Mouse (Mus musculus): ENCODE data around the gene Clca2. TPM values are rescaled to one million over a fixed set of nuclear protein-coding genes. Genes with fewer than 3 reads are reported as not detected.

The Clca2 gene
- total and polyA plus RNA-seq, 2 experiments from 2014 or later: not detected

DNA sequence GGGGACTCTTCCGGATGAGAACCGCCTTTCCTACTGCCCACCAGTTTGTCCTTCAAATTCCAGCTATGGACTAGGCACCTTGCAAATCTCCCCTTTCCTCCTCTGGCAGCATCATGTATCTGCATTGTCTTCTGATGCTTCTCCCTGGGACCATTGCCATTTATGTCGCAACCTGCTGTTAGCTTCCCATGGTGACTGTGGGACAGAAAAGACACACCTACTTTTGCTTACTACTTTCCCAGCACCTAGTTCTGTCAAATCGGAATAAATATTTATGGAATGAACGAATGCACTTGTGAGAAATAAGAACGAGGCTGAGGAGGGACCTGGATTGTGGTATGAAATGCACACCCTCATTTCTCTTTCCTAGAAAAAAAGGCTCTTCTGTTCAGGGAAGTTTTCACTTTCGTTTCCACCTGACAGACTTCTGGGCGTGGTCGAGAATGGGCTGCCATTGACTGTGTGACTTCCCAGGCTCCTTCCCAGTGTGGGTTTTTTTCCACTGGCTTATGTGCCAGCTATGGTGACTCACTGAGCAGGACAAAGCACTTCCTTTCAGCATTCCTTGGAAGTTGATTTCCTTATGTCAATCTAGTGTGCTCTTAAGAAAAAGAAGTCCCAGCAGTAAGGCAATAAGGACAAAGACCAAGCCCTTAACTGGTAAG lies 2.8 kb upstream of the Clca2 start:
- ATAC-seq (no peak), DNase-seq (ENCODE audit: low spot score) (no peak)
- WGBS: 82% methylated on average over 9 of the region's 9 CpGs
- H3K27me3 ChIP-seq (ENCODE audit: insufficient read depth, low read length): no peaks in the 10 kb centered on the region
- no peak overlapping the region for H3K4me2 ChIP-seq (ENCODE audit: low read depth, low read length)
- H3K27ac ChIP-seq: no peak overlapping the region
- H3K4me1 ChIP-seq (ENCODE audit: insufficient read depth, low read length): no peaks in the 10 kb centered on the region
- no peak overlapping the region for H3K4me3 ChIP-seq (ENCODE audit: low read length)
- no peak for TF ChIP-seq CTCF (IDR thresholded peaks at IDR 0.05; ENCODE audit: low read depth)
- no peaks in the 10 kb centered on the region for H3K9me3 ChIP-seq (ENCODE audit: low read length)
- no peak overlapping the region for H3K9ac ChIP-seq (replicated peaks; ENCODE audit: low read length)
- H3K36me3 ChIP-seq (ENCODE audit: insufficient read depth, low read length): no peaks in the 10 kb centered on the region

GRCm38 (mm10) chr3:145087857-145088598 lies 11.2 kb downstream of the Clca2 start:
- Histone ChIP-seq H3K9ac (replicated peaks; ENCODE audit: low read length) (no peak overlapping the region), H3K36me3 (ENCODE audit: insufficient read depth, low read length) (no peaks in the 10 kb centered on the region), H3K4me3 (ENCODE audit: low read length) (no peak overlapping the region), H3K4me2 (ENCODE audit: low read depth, low read length) (no peak overlapping the region), H3K4me1 (ENCODE audit: insufficient read depth, low read length) (no peaks in the 10 kb centered on the region), H3K27ac (no peak overlapping the region), H3K27me3 (ENCODE audit: insufficient read depth, low read length) (no peaks in the 10 kb centered on the region), H3K9me3 (ENCODE audit: low read length) (no peaks in the 10 kb centered on the region)
- TF ChIP-seq CTCF (IDR thresholded peaks at IDR 0.05; ENCODE audit: low read depth): no peak
- WGBS: 80% methylated on average over 8 of the region's 8 CpGs
- ATAC-seq (no peak), DNase-seq (ENCODE audit: low spot score) (no peak)

GRCm38 (mm10) chr3:145086180-145086579 lies 13.1 kb downstream of the Clca2 start:
- no peak overlapping the region for H3K4me3 ChIP-seq (ENCODE audit: low read length)
- no peaks in the 10 kb centered on the region for H3K9me3 ChIP-seq (ENCODE audit: low read length)
- ATAC-seq (no peak), DNase-seq (ENCODE audit: low spot score) (no peak)
- WGBS: 91% methylated on average over 14 of the region's 14 CpGs
- no peaks in the 10 kb centered on the region for H3K27me3 ChIP-seq (ENCODE audit: insufficient read depth, low read length)
- H3K36me3 ChIP-seq (ENCODE audit: insufficient read depth, low read length): no peaks in the 10 kb centered on the region
- no peaks in the 10 kb centered on the region for H3K4me1 ChIP-seq (ENCODE audit: insufficient read depth, low read length)
- H3K4me2 ChIP-seq (ENCODE audit: low read depth, low read length): no peak overlapping the region
- no peak overlapping the region for H3K27ac ChIP-seq
- no peak overlapping the region for H3K9ac ChIP-seq (replicated peaks; ENCODE audit: low read length)
- TF ChIP-seq CTCF (IDR thresholded peaks at IDR 0.05; ENCODE audit: low read depth): no peak

DNA sequence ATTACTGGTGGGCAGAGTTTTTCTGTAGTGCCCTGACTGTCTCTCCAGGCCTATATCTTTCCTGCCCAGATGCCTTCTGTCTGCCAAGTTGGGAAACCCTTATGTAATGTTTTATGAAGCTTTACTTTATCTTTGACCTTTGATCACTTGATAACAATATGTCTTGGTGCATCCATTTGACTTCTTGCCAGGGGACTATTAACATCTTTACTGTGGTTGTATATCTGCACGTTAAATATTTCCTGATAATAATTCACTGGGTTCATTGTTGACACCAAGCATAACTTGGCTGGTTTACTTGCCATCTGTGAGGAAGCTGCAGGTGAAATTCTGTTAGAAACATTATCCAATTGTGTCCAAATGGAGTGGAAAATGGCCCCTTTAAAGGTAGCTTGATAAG lies 16.2 kb downstream of the Clca2 start:
- no peaks in the 10 kb centered on the region for H3K9me3 ChIP-seq (ENCODE audit: low read length)
- DNase-seq (ENCODE audit: low spot score) (no peak), ATAC-seq (no peak)
- H3K9ac ChIP-seq (replicated peaks; ENCODE audit: low read length): no peak overlapping the region
- H3K36me3 ChIP-seq (ENCODE audit: insufficient read depth, low read length): no peaks in the 10 kb centered on the region
- H3K27ac ChIP-seq: no peak overlapping the region
- no peak overlapping the region for H3K4me2 ChIP-seq (ENCODE audit: low read depth, low read length)
- no peaks in the 10 kb centered on the region for H3K4me1 ChIP-seq (ENCODE audit: insufficient read depth, low read length)
- TF ChIP-seq CTCF (IDR thresholded peaks at IDR 0.05; ENCODE audit: low read depth): no peak
- H3K27me3 ChIP-seq (ENCODE audit: insufficient read depth, low read length): no peaks in the 10 kb centered on the region
- H3K4me3 ChIP-seq (ENCODE audit: low read length): no peak overlapping the region
- 88% methylated on average over 1 of the region's 1 CpGs for WGBS

GRCm38 (mm10) chr3:145080904-145081303 lies 18.3 kb downstream of the Clca2 start:
- WGBS: 78% methylated on average over 8 of the region's 8 CpGs
- H3K4me3 ChIP-seq (ENCODE audit: low read length): no peak overlapping the region

GRCm38 (mm10) chr3:145078405-145078804 lies 20.8 kb downstream of the Clca2 start:
- 84% methylated on average over 6 of the region's 6 CpGs for WGBS
- Histone ChIP-seq H3K9ac (replicated peaks; ENCODE audit: low read length) (no peak overlapping the region), H3K27ac (no peak overlapping the region), H3K9me3 (ENCODE audit: low read length) (no peaks in the 10 kb centered on the region), H3K27me3 (ENCODE audit: insufficient read depth, low read length) (no peaks in the 10 kb centered on the region), H3K36me3 (ENCODE audit: insufficient read depth, low read length) (no peaks in the 10 kb centered on the region), H3K4me3 (ENCODE audit: low read length) (no peak overlapping the region), H3K4me1 (ENCODE audit: insufficient read depth, low read length) (no peaks in the 10 kb centered on the region), H3K4me2 (ENCODE audit: low read depth, low read length) (no peak overlapping the region)
- DNase-seq (ENCODE audit: low spot score): no peak
- no peak for ATAC-seq
- no peak for TF ChIP-seq CTCF (IDR thresholded peaks at IDR 0.05; ENCODE audit: low read depth)

More at GRCm38 (mm10) chr3:145080904-145081303, 18.3 kb downstream of the Clca2 start:
- DNase-seq (ENCODE audit: low spot score) (no peak), ATAC-seq (no peak)
- H3K27ac ChIP-seq: no peak overlapping the region
- H3K27me3 ChIP-seq (ENCODE audit: insufficient read depth, low read length): no peaks in the 10 kb centered on the region
- no peaks in the 10 kb centered on the region for H3K9me3 ChIP-seq (ENCODE audit: low read length)
- H3K4me1 ChIP-seq (ENCODE audit: insufficient read depth, low read length): no peaks in the 10 kb centered on the region
- no peak for TF ChIP-seq CTCF (IDR thresholded peaks at IDR 0.05; ENCODE audit: low read depth)
- H3K4me2 ChIP-seq (ENCODE audit: low read depth, low read length): no peak overlapping the region
- H3K9ac ChIP-seq (replicated peaks; ENCODE audit: low read length): no peak overlapping the region
- H3K36me3 ChIP-seq (ENCODE audit: insufficient read depth, low read length): no peaks in the 10 kb centered on the region

- 92% methylated on average over 3 of the region's 3 CpGs for WGBS
- Histone ChIP-seq H3K4me1 (ENCODE audit: insufficient read depth, low read length) (no peaks in the 10 kb centered on the region), H3K27me3 (ENCODE audit: insufficient read depth, low read length) (no peaks in the 10 kb centered on the region), H3K27ac (no peak overlapping the region), H3K9ac (replicated peaks; ENCODE audit: low read length) (no peak overlapping the region), H3K36me3 (ENCODE audit: insufficient read depth, low read length) (no peaks in the 10 kb centered on the region), H3K4me2 (ENCODE audit: low read depth, low read length) (no peak overlapping the region), H3K9me3 (ENCODE audit: low read length) (no peaks in the 10 kb centered on the region), H3K4me3 (ENCODE audit: low read length) (no peak overlapping the region)
- ATAC-seq: no peak
- DNase-seq (ENCODE audit: low spot score): no peak
- no peak for TF ChIP-seq CTCF (IDR thresholded peaks at IDR 0.05; ENCODE audit: low read depth)
Measured at GRCm38 (mm10) chr3:145072339-145072738, 26.9 kb downstream of the Clca2 start.

Measured in hindbrain, postnatal 0 days (tissue).